16 mouse cellular contexts compared by ENCODE assay signal in genomic region chr3:105932240-105933071, GRCm38 (mm10). TPM values are rescaled to one million over a fixed set of nuclear protein-coding genes. Genes with fewer than 3 reads are reported as not detected.
DNase-seq lines count a peak whose midpoint lies in the region; ATAC-seq lines count a peak whose summit lies in the region.
"Had no signal": no experiment of that assay in that cellular context is flagged by ENCODE, and none has a peak within 500 bp of the region (broad histone marks: within the 10 kb centered on the region; RNA-seq: fewer than 3 reads in every experiment).

Gene I830077J02Rik (minus strand): TSS chr3:105932664.

- no peaks in the 10 kb centered on the region for H3K27me3 ChIP-seq in heart, embryonic 11.5 days (ENCODE audit: control insufficient read depth, insufficient read depth, low read length)
- no peaks in the 10 kb centered on the region for H3K27me3 ChIP-seq in heart, embryonic 10.5 days (ENCODE audit: insufficient read depth, poor library complexity, severe bottlenecking)
- H3K27me3 ChIP-seq in liver, embryonic 15.5 days: no peaks in the 10 kb centered on the region
- H3K27me3 ChIP-seq in splenic B cell, adult 2 months (ENCODE audit: control insufficient read depth, insufficient read depth, low read length, poor library complexity, severe bottlenecking): no peaks in the 10 kb centered on the region; the same call in 1 of the 2 replicates
- H3K27me3 ChIP-seq: limb, embryonic 15.5 days had no signal

- 0 out of 2 replicates have a peak, but pooled peaks cover 2% of the 10 kb centered on the region for H3K4me1 ChIP-seq in heart, embryonic 11.5 days (ENCODE audit: control insufficient read depth, insufficient read depth, low read length)
- no peaks in the 10 kb centered on the region for H3K4me1 ChIP-seq in heart, embryonic 10.5 days
- H3K4me1 ChIP-seq in liver, embryonic 15.5 days (replicated peaks): peaks cover 7% of the 10 kb centered on the region; the same call in 1 of the 2 replicates
- H3K4me1 ChIP-seq: limb, embryonic 15.5 days had no signal

- no peaks in the 10 kb centered on the region for H3K36me3 ChIP-seq in heart, embryonic 11.5 days (ENCODE audit: control insufficient read depth, insufficient read depth, low read length)
- H3K36me3 ChIP-seq in heart, embryonic 10.5 days: peaks cover 5% of the 10 kb centered on the region; the same call in 1 of the 2 replicates
- H3K36me3 ChIP-seq in liver, embryonic 15.5 days (replicated peaks): 0 out of 2 replicates have a peak, but pooled peaks cover 2% of the 10 kb centered on the region
- H3K36me3 ChIP-seq in splenic B cell, adult 2 months (ENCODE audit: control insufficient read depth, insufficient read depth, low read length, poor library complexity, severe bottlenecking): no peaks in the 10 kb centered on the region
- H3K36me3 ChIP-seq: limb, embryonic 15.5 days had no signal

- WGBS in heart, embryonic 11.5 days (ENCODE audit: insufficient replicate concordance): 67% methylated on average over 8 of the region's 8 CpGs
- 60% methylated on average over 8 of the region's 8 CpGs for WGBS in heart, embryonic 10.5 days
- WGBS in liver, embryonic 15.5 days (ENCODE audit: insufficient replicate concordance): 24% methylated on average over 8 of the region's 8 CpGs

- H3K27ac ChIP-seq in heart, embryonic 11.5 days (ENCODE audit: low read depth, low read length): peak within 1 kb of the TSS; percentile 46; the same call in 1 of the 2 replicates
- no peak within 1 kb of the TSS for H3K27ac ChIP-seq in heart, embryonic 10.5 days
- peak within 1 kb of the TSS; percentile 39 for H3K27ac ChIP-seq in liver, embryonic 15.5 days (replicated peaks)
- H3K27ac ChIP-seq: limb, embryonic 15.5 days had no signal

- H3K9me3 ChIP-seq in heart, embryonic 11.5 days (replicated peaks; ENCODE audit: control insufficient read depth, low read length): no peaks in the 10 kb centered on the region
- no peaks in the 10 kb centered on the region for H3K9me3 ChIP-seq in heart, embryonic 10.5 days
- H3K9me3 ChIP-seq in liver, embryonic 15.5 days (replicated peaks): no peaks in the 10 kb centered on the region
- H3K9me3 ChIP-seq: limb, embryonic 15.5 days had no signal

- H3K4me2 ChIP-seq in heart, embryonic 11.5 days: no peak within 1 kb of the TSS
- H3K4me2 ChIP-seq in liver, embryonic 15.5 days: no peak within 1 kb of the TSS
- H3K4me2 ChIP-seq: limb, embryonic 15.5 days had no signal

- 0 out of 2 replicates have a peak, but pooled peaks have one; percentile 31 for ATAC-seq in heart, embryonic 11.5 days (replicated peaks; ENCODE audit: insufficient number of reproducible peaks, low FRiP score, low TSS enrichment)
- ATAC-seq in liver, embryonic 15.5 days (ENCODE audit: insufficient read depth): peak; percentile 27; the same call in 1 of the 2 replicates
- ATAC-seq: forebrain, embryonic 16.5 days had no signal

- H3K4me3 ChIP-seq in heart, embryonic 11.5 days (ENCODE audit: low read depth, low read length): no peak within 1 kb of the TSS
- H3K4me3 ChIP-seq in heart, embryonic 10.5 days: no peak within 1 kb of the TSS
- peak within 1 kb of the TSS; percentile 16 for H3K4me3 ChIP-seq in liver, embryonic 15.5 days (replicated peaks)
- H3K4me3 ChIP-seq: limb, embryonic 15.5 days had no signal

- no peak within 1 kb of the TSS for H3K9ac ChIP-seq in heart, embryonic 11.5 days (ENCODE audit: low read depth, low read length)
- H3K9ac ChIP-seq in liver, embryonic 15.5 days: no peak within 1 kb of the TSS
- H3K9ac ChIP-seq: limb, embryonic 15.5 days had no signal

- DNase-seq in heart, embryonic 10.5 days (ENCODE audit: low spot score): no peak
- peak; percentile 43 for DNase-seq in lung, postnatal 36 days
- no peak for DNase-seq in lung, postnatal 4 days
- DNase-seq in splenic B cell, adult 2 months (ENCODE audit: low read depth, low spot score): peak; percentile 43
- DNase-seq in adrenal gland, postnatal 25 days: no peak
- DNase-seq in left cerebral cortex, adult 18-20 months (ENCODE audit: low spot score in 2 of 2): no peak
- DNase-seq: cerebellum, postnatal 36 days; gastrocnemius, postnatal 36 days; kidney, postnatal 14 days; layer of hippocampus, postnatal 36 days; right cerebral cortex, postnatal 4 days had no signal

RNA-seq across cellular contexts. Expression of gene I830077J02Rik, which starts in this region (rescaled TPM):
- 2.6 and 2.9 TPM in 2 replicates for polyA plus RNA-seq in heart, embryonic 11.5 days (2014; fragmentation: Nextera tagmentation; extraction: Ambion mirVana)
- polyA plus RNA-seq in heart, embryonic 10.5 days (2016; fragmentation: Nextera tagmentation; extraction: Ambion mirVana): 2.0 and 3.4 TPM in 2 replicates
- 3.2 and 3.5 TPM in 2 replicates for polyA plus RNA-seq in liver, embryonic 15.5 days (2015; fragmentation: Nextera tagmentation; extraction: Ambion mirVana)
- 0.49 and 0.57 TPM in 2 replicates for total RNA-seq in adrenal gland, postnatal 25 days (2021)
- total RNA-seq in left cerebral cortex, adult 18-20 months (2021): 1 to 10 TPM; 1.6 to 1.8 TPM
- polyA plus RNA-seq: forebrain, embryonic 16.5 days; testis, adult 2 months had no signal

Comparison
In these comparisons a context has a peak if more than half of its experiments do, and no peak if none do; other contexts are left out.
1. DNase-seq: peak in lung, postnatal 36 days (single experiment) and splenic B cell, adult 2 months (single experiment); none in heart, embryonic 10.5 days (single experiment), lung, postnatal 4 days (0 of 2), adrenal gland, postnatal 25 days (single experiment) and left cerebral cortex, adult 18-20 months (0 of 2).